Mouse (Mus musculus) embryonic fibroblast, embryonic 13.5 days (primary cell): Measurements from ENCODE around the gene Psmb3.

Source experiments
- CTCF ChIP-seq: IDR thresholded peaks from 2 replicates; pipeline ENCODE4 v1.5.1; 2011; ENCODE audit warnings: mild to moderate bottlenecking, control low read depth, low read length, moderate library complexity, borderline replicate concordance; ENCODE audit not compliant: insufficient read depth
- POLR2A ChIP-seq: IDR thresholded peaks from 2 replicates; pipeline ENCODE4 v1.6.1; 2011; ENCODE audit warnings: low read depth, mild to moderate bottlenecking, control low read depth, low read length, moderate library complexity

DNA sequence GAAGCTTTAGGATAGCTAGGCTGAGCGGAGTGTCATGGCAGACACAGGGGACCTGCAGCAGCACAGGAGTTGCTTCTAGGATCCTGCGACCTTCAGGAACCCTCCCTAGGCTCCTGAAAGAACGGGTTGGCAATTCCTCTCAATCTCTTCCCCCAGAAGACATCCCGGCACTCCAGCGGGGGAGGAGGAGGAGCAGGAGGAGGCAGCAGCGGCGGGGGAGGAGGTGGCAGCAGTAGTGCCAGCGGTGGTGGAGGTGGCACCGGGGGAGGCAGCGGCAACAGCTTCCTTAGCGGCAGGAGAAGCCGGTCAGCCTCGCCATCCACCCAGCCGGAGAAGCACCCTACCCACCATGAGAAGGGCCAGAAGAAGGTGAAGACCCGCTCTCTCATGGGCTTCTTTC lies 33.9 kb upstream of the Psmb3 start:
- TF ChIP-seq CTCF: no peak
- no peak for TF ChIP-seq POLR2A
